Mouse (Mus musculus): ENCODE data around the gene Ccni.

The Ccni gene

DNA sequence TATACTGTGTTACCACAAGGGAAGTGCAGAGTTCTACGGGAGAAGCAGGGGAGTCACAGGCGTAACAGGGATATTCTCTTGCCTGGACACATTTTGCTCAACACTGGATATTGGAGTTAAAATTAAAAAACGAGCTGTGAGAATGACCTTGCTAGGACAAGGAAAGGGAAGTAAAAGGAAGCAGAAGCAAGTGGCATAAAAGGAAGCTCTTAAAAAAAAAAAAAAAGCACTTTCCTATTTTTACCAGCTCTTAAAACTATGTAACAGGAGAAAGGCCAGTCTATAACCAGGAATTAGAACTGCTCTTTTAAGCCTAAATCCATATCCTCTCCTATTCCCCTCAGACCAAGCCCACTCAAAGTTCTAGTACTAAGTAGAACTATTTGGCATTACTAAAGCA is 8.1 kb downstream of the Ccni start:
- no peak for DNase-seq (ENCODE audit: low read depth)

DNA sequence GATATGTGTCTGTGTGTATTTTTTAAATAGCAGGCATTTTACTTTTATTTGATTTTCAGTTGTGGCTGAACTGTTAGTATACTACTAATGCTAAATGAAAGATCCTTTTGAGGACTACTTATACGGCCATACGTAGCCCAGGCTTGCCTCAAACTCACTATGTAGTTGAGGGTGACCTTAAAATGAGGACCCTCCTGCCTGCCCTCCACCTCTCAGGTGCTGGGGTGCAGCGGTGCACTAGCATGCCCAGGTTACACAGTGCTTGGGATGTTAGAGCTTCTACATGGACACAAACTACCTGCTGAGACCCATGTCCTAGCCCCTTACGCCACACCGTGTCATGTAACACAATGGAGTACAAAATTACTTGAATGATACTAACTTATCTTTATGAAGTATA is 15.9 kb downstream of the Ccni start:
- no peak for DNase-seq (ENCODE audit: low read depth)

DNA sequence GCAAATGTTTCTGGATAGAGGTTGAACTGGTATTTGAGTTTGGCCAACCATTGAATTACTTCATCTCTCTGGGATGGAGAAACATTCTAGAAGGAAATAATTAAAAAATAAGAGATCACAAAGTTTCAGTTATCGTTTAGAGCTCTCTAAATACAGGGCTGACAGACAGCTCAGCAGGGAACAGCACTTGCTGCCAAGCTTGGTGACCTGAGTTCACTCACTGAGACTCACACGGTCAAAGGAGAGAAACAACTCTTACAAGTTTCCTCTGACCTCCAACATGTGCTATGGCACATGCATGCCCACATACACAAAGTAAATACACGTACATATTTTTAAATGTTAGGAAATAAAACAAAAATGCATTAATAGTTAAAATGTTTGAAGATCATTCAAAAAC is 16.7 kb downstream of the Ccni start:
- no peak for DNase-seq (ENCODE audit: low read depth)

DNA sequence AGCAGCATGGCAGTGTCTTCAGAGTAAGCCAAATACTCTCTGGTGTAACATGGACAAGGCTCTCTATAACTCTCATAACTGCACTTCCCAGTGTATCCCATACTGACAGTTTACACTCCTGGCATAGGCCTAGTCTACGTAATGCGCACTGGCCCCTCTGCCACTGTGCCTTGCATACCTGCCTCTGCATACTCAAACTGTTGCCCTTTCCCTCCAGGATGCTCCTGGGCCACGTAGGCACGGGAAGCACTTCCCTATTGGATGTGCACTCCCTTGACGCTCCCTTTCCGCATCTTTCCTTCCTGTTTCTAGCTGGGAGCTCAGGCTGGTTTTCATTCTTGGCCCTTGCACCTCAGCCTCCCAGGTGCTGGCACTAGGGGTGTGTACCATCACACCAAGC is 21.7 kb downstream of the Ccni start:
- no peak for DNase-seq (ENCODE audit: low read depth)

DNA sequence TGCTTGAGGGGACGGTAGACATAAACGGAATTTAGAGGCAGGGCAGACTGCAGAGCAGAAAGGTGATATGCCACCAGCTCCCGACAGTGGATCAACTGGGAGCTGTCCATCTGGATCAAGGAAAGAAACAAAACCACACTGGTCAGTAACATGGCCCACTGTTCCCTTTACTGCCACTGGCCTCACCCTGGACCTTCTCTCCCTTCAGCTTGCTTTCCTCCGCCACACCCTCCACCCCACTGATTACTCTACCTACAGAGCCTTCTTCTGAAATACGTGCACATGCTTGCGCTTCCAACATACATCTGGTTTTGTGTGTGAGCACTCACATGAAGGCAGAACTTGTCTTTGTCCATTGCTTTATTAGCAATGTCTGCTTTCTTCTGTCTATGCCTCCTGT is 23.0 kb downstream of the Ccni start:
- no peak for DNase-seq (ENCODE audit: low read depth)

DNA sequence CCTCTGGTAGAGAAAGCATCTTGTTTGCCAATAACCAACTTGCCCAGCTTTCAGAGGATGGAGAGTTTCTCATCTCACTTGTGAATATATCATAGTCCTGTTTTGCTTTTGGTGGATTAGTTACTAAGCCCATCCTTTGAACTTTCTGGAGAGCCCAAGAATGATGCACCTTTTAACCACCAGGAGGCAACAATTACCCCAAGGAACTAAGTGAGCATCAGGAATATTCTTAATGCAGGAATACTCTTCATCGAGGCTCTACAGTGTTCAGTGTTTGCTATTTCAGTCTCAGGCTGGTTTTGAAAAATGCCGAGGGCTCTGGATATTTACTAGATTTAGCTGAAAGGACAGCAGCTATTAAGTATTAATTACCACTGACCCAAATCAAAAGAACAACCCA is 26.0 kb downstream of the Ccni start:
- DNase-seq (ENCODE audit: low read depth) = peak; percentile 57

DNA sequence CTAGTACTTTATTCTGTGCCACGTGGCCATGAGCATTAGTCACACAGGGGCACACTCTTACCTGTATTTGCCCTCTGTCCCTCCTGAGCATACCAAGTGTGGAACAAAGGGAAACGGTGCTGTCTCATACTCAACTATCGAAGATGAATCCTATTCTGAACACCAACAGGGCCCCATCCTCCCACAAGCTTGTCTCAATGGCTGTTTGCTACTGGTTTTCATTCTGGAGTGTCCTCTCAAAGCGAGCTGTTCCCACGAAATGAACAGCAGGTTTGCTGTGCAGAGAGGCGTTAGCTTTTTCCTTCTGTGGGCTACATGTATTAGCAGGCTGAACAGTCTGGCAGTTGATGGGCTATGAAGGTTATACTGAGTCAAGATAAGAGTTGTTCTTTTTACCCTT is 27.7 kb downstream of the Ccni start:
- no peak for DNase-seq (ENCODE audit: low read depth)

DNA sequence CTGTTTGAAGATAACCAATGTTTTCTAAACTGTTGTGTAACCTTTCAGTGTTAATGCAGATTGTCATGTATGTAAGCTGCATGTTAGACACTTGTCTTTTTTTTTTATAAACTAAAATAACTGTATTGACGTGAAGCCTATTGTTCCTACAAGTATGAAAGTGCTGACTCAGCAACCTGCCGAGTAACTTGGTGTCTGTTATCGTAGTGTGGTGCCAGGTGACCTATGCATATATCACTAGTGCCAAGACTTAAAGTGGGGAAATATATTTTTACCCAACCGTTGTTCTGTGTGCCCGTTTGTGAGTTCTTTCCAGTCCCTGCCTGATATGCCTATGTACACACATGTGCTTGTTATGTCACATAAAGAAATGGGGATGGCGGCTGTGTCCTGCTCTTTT is 31.6 kb downstream of the Ccni start:
- no peak for DNase-seq (ENCODE audit: low read depth)

DNA sequence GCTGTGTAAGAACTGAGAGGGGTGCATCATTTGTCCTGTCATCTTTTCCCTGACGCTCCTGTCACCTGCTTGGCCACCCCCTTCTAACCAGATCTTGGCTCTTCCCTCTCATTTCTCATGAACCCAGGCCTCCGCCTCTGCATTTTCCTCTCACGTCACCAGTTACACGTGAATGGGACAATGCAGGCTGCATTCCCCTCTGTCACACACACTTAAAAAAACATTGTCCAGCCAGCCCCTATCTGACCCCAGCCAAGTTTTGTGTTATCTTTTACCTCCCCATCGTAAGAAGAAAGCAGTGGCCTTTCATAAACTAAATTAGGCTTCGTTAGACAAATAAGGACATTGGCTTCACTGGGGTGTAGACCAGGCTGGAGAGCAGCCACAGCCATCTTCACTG is 33.8 kb downstream of the Ccni start:
- no peak for DNase-seq (ENCODE audit: low read depth)

DNA sequence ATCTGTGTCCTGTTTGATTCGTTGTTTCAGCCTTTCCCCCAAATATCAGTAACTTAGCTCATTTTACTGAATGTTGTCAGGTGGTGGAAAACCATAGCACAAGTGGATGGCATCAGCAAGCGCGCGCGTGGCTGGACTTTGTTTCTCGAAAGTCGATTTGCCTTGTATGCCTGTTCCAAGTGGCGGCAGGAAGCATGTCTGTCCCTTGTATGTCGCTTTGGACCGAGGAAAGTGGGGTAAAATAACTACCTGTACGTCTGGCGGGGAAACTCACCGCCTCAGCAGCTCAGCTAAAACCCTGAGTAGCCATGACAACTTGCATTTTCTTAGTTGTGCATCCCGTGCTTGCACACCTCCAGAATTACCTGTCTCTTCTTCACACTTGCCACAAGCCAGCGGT is 34.9 kb downstream of the Ccni start:
- no peak for DNase-seq (ENCODE audit: low read depth)

DNA sequence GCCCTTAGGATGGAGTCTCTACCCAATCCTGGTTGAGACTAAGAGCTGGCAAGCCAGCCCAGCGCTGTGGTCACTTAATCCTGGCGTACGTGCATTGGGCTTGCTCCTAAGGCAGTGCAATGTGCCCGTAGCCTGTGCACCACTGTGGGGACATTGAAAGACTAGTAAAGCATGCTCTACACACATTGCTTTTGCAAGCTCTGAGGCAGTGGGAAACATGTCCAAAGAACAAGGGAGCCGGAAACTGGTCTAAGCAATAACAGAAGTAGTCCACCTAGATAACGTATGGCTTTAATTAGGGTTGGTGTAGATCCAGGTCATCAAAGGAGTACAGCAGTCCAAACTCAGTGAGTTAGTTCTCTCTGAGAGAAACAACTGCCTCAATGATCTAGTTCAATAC is 37.6 kb downstream of the Ccni start:
- no peak for DNase-seq (ENCODE audit: low read depth)

DNA sequence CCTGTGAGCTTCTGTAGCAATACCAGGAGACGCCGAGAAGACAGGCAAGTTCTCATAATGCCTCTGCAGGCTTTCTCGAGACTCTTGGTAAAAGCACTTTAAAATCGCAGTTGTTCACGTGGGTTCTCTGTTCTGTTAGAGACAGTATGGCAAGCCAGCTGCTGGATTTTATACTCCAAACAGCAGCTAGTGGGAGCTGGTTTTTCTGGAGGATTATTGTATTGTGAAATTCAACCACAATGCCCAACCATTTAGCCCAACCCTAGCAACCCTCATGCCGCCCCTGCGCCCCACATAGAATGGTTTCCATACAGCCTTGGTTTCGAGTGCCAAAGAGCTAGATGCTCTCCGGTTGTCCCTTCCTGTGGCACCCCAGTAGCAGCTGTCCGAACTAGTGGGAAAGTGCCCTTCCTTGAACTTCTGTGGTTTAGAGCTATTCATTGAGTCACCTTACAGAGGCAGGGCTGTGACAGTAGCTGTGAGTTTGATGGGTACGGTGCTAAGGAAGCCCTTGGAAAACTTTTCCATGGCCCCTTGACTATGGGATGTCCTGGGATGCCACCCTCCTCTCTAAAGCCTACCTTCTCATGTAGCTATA is 38.3 kb downstream of the Ccni start:
- peak; percentile 43 for DNase-seq (ENCODE audit: low read depth)

DNA sequence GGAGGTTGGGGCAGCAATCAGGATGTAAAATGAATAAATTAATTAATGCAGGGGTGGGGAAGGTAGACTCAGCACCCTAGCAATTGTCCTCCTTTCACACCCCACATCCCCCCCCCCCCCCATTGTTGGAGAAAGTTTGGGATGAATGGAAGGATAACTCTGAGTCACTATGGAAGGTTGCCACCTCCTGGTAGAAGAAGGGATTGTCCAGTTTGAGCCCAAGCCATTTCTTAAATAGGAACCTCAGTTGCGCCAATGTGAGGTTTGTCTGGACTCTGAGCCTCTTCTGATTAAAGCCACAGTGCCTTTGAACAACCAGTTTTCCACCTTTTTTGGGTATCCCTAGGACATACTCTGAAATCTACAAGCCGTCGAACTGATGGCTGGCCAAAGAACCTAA is 42.8 kb downstream of the Ccni start:
- DNase-seq (ENCODE audit: low read depth) = peak; percentile 45

DNA sequence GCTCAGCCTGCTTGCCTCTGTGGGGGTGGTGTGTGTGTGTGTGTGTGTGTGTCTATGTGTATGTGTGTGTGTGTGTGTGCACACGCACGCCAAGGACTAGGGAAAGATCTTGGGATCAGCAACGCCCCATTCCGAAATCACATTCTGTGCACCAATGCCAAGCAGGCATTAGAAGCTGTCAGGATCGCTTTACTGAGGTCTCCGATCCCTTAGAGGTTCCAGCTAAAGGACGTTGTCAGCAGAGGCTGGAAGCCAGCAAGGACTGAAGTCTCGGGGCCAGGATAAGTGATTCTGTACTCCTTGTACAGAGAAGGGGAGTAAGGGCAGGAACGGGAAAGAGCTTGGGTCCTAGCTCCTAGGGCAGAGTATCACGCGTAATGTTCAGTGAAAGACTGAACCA is 51.9 kb downstream of the Ccni start:
- no peak for DNase-seq (ENCODE audit: low read depth)

DNA sequence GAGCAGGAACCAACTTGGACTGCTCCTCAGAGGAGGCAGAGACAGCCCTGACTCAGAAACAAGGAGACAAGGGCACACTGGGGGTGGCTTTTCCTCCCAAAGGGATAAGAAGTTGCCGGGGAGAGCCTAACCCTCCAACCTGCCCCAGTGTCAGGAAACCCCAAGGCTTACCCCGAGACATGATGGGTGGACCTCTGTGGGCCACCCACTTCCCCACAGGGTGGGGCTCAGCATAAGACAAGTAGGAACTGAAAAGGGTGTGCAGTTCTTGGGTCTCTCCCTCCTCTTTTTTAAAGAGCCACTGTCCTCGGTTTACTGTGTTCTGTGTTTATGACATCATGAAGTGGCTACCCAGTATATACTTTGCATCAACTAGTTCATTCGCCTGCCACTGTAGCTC is 53.8 kb downstream of the Ccni start:
- DNase-seq (ENCODE audit: low read depth) = peak; percentile 54

DNA sequence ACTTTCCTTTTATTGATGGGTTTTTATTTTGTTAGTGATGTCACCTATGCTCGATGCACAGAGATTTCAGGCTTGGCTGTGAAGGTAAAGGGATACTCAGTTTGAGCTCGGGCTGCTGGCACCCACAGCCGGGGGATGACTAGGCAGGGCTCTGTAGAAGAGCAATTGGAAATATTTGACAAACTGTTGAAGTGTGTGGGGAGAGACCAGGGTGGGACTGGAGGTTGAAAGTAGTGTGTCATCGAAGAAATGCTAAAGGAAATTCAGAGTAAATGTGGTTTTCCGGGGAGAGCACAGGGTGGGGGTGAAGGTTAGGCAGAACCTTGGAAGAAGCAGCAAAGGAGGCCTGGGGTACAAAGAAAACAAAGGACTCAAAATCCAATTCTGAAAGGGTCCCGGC is 54.3 kb downstream of the Ccni start:
- DNase-seq (ENCODE audit: low read depth) = peak; percentile 49

DNA sequence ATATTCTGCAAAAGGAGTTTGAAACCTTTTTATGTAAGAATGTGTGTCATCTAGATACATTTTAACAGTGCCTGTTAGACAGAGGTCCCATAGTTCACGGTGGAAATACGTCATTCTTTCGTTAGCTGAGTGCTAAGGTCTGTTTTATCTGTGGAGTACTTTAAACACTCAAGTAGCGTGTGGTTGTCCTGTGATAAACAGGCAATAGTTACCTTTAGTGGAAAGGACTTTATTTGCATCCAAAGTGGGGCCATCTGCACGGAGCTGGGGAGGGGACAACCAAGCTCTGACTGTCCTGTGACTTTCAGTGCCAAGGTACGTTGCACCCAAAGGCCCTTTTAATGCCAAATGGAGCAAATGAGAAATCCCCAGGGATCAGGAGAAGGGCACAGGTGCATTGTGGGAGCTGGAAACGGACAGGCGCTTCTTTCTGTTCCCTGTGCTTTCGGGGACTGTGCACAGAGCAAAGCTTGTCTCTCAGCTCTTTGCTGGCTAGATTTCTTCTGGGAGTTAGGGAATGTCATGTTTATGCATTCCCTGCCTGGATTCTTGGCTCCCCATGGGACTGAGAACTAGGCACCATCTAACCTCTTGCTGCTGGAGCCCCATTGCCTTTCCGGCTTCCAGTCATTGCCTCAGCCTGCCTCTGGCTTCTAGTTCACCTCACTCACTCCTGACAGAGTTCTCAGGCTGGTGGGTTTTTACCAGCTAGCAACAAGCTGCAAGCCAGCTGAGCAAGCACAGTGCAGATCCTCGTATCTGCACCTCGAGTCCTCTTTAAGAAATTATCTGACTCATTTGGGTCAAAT is 56.1 kb downstream of the Ccni start:
- no peak for DNase-seq (ENCODE audit: low read depth)

DNA sequence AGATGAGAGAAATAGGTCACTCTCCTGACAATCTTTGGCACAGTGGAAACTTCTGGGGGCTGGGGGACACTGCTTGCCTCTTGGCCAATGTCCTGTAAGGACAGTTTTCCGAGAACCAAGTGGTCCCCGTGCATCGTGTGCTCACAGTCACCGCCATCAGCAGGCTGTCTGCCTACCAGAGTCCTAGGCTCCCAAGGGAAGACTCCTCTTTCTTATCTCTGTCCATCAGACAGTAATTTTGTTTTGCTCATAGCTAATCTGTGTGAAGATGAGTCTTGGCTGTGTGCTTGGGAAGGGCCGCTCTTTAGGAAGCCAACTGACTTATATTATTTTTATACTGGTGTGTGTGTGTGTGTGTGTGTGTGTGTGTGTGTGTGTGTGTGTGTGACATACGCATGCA is 60.8 kb downstream of the Ccni start:
- DNase-seq (ENCODE audit: low read depth) = no peak

DNA sequence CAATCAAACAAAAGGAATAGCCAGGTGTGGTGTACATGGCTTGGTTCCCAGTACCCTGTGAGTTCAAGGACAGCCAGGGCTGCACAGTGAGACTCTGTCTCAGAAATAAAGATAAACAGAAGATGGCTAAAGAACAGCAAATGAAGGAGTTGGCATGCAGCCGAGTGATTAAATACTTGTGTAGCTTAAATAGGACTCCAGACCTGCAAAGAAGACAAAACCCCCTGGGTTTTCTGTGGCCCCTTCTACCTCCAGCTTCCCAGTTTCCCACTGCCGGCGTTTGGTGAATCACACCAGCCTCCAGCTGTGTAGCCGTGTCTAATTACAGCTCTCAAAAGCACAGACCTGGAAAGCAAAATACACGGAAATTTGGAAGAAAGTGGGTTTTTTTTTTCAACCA is 61.4 kb downstream of the Ccni start:
- DNase-seq (ENCODE audit: low read depth) = no peak

DNA sequence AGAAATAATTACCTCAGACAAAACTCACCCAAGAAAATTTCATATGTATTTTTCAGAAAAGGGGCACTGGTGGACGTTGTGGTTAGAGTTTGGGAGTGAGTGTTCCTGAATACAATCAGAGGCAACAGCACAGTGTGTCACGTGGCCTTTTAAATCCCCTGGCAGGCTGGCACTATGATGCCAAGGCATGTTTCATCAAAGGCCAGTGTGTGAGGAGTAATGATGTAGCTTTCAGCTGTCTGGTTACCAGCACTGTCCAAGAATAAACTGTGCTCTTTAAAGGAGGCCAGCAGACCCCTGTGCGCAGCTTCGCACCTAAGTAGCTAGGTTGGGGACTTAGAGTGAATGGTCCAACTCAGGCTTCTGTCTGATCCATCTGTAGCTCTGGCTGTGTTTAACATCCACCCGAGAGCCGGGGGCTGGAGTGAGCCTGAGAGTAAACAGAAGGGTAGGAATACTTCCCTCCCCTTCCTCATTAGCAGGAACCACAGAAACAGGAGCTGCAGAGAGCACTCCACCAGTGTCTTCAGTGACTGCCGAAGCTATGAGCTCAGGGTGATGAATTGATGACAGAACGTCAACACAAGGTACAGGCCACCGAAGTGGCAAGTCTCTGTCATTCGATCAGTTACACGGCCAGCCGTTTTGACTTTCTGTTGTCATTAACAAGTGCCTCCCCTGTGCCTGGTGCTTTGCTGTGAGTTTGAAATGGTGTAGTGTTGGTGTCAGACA is 62.8 kb downstream of the Ccni start:
- no peak for DNase-seq (ENCODE audit: low read depth)

DNA sequence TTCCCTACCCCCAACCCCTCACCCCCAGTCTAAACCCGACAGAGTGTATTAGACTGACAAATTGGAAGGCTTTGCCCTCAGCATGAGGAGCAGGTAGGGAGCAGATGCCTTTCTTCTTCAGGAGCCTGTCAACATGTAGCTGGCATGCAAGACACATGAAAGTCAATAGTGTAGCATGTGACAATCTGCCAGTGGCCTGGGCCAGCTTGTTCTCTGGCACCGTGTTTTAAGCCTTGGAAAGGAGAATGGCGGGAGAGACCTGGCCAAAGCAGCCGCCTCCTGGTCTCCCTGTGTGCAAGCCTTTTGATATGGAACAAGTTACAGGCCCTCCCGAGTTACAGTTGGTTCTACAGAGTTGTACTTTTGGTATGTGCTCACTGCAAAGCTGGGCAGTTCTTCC is 65.5 kb downstream of the Ccni start:
- DNase-seq (ENCODE audit: low read depth) = no peak

DNA sequence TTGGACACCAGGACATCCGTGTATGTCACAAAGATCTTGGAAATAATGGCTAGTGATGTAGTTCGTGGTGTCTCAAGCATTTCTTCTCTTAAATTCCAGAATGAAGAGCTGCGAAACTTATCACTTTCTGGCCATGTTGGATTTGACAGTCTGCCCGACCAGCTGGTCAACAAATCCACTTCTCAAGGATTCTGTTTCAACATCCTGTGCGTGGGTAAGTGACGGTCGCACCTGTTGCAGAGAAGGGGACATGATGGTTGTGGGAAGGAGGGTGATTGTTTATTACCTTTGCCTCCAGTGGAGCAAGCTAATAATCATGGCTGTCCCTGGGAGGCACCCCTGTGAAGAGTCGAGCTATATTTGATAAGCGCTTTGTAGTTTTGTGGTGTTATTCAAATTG is 66.9 kb downstream of the Ccni start:
- DNase-seq (ENCODE audit: low read depth) = no peak

DNA sequence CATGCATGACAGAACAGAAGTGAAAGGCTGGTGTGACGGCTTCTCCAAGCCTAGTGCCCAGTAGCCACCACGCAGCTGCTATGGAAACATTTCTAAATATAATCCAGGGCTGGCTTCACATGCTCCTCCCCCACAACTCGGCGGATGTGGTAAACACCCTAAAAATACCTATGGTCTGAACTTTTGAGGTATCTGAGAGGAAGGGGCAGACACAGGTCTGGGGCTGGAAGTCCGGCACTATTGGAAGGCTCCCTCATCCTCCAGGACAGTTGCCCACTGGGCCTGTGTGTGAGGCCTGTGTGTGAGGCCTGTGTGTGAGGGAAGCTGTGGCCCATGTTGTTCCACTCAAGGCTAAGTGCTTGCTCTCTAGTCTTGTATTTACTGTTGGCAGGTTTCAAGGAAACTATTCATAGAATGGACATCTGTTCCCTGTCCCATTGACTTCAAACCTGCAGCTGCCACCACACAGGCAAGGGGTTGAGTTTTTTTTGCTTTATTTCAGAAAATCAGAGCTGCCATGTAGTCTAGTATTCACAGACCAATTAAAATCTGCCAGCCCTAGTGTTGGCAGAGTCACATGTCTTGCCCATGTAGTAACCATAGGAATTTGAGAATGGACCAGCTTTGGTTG is 69.2 kb downstream of the Ccni start:
- peak; percentile 77 for DNase-seq (ENCODE audit: low read depth)

Data from 416B (cell line).